In the genomic region with DNA sequence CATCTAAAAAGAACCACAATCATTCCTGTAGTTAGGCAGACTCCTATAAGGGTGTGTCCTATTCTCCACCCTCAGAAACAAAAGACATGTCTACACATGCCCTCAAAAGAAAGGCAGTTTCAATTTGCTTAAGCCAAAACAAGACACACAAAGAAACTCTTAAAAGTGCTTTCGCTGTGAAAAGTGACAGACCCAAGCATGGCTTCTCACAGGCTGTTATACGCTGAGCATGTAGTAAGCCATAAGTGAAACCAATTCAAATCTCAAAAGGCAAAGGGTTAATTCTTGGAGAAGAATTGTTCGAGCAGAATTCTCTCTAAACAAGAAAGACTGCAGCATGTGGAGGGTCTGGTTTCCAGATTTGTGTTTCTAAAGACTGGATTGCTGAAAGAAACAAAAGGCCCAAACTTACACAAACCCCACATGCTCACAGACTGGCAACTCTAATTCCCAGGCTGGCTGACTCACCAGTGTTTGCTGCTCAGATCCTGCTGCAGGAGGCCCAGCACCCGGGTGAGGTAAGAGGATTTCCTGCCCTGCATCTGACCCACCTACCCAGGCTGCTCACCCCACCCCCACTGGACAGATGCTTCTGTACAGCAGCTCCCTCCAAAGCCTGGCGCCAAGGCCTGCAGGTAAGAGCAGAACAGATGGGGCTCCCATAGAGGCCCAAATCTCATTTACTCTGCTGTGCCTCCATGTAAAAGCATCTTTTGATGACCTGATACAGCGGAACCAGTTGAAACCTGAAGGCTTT, we compare ENCODE assay signal across 8 mouse cellular contexts. TPM values are rescaled to one million over a fixed set of nuclear protein-coding genes. Genes with fewer than 3 reads are reported as not detected.
A peak's percentile ranks its signal among the peaks of the same experiment; 100 is the strongest.
DNase-seq lines count a peak whose midpoint lies in the region; ATAC-seq lines count a peak whose summit lies in the region.

No protein-coding gene starts in this region.

- H3K27me3 ChIP-seq in limb, embryonic 11.5 days (ENCODE audit: control insufficient read depth, insufficient read depth, low read length): no peaks in the 10 kb centered on the region
- no peaks in the 10 kb centered on the region for H3K27me3 ChIP-seq in midbrain, embryonic 15.5 days (replicated peaks)
- H3K27me3 ChIP-seq in stomach, embryonic 16.5 days (ENCODE audit: control insufficient read depth, insufficient read depth, low read length): no peaks in the 10 kb centered on the region

- H3K36me3 ChIP-seq in limb, embryonic 11.5 days (ENCODE audit: control insufficient read depth, insufficient read depth, low read length): no peaks in the 10 kb centered on the region
- H3K36me3 ChIP-seq in midbrain, embryonic 15.5 days (replicated peaks): 0 out of 2 replicates have a peak, but pooled peaks cover 2% of the 10 kb centered on the region
- H3K36me3 ChIP-seq in stomach, embryonic 16.5 days (ENCODE audit: control insufficient read depth, insufficient read depth, low read length): no peaks in the 10 kb centered on the region

- DNase-seq in ovary, postnatal 14 days (ENCODE audit: low spot score): peak; percentile 20
- DNase-seq in ovary, adult 18-20 months (ENCODE audit: low spot score): no peak
- peak; percentile 33 to 45 for DNase-seq in cerebellum, postnatal 36 days
- DNase-seq in gastrocnemius, postnatal 10 days: peak; percentile 10
- DNase-seq in limb, embryonic 11.5 days (ENCODE audit: low spot score): peak; percentile 75

- ATAC-seq in inflammation-experienced regulatory T-cells, adult 6 months: peak; percentile 89
- ATAC-seq in limb, embryonic 11.5 days (ENCODE audit: insufficient number of reproducible peaks, low FRiP score, low TSS enrichment, low read depth): peak; percentile 79; the same call in 1 of the 2 replicates
- ATAC-seq in midbrain, embryonic 15.5 days (replicated peaks): peak; percentile 79
- peak; percentile 88 for ATAC-seq in stomach, embryonic 16.5 days (ENCODE audit: insufficient read depth, low FRiP score)

- no peak overlapping the region for H3K4me2 ChIP-seq in limb, embryonic 11.5 days (ENCODE audit: low read depth, severe bottlenecking)
- no peak overlapping the region for H3K4me2 ChIP-seq in midbrain, embryonic 15.5 days
- H3K4me2 ChIP-seq in stomach, embryonic 16.5 days (ENCODE audit: low read depth, low read length): peak overlapping the region; percentile 36; the same call in 1 of the 2 replicates

- peak overlapping the region; percentile 43; the same call in 1 of the 2 replicates for H3K27ac ChIP-seq in limb, embryonic 11.5 days (replicated peaks; ENCODE audit: low read depth, low read length)
- H3K27ac ChIP-seq in midbrain, embryonic 15.5 days: peak overlapping the region; percentile 61
- peak overlapping the region; percentile 92 for H3K27ac ChIP-seq in stomach, embryonic 16.5 days (ENCODE audit: low read length)

- H3K9ac ChIP-seq in limb, embryonic 11.5 days (ENCODE audit: low read length): no peak overlapping the region
- H3K9ac ChIP-seq in midbrain, embryonic 15.5 days: no peak overlapping the region
- peak overlapping the region; percentile 51 for H3K9ac ChIP-seq in stomach, embryonic 16.5 days (ENCODE audit: low read length)

- 37% methylated on average over 6 of the region's 6 CpGs for WGBS in limb, embryonic 11.5 days
- WGBS in midbrain, embryonic 15.5 days: 11% methylated on average over 6 of the region's 6 CpGs
- WGBS in stomach, embryonic 16.5 days: 26% methylated on average over 6 of the region's 6 CpGs

- H3K4me1 ChIP-seq in limb, embryonic 11.5 days (ENCODE audit: control insufficient read depth, insufficient read depth, low read length): peaks cover 4% of the 10 kb centered on the region; the same call in 1 of the 2 replicates
- H3K4me1 ChIP-seq in midbrain, embryonic 15.5 days: peaks cover 11% of the 10 kb centered on the region
- H3K4me1 ChIP-seq in stomach, embryonic 16.5 days (ENCODE audit: control insufficient read depth, insufficient read depth, low read length): peaks cover 16% of the 10 kb centered on the region

- H3K9me3 ChIP-seq in limb, embryonic 11.5 days (ENCODE audit: control insufficient read depth, low read length): no peaks in the 10 kb centered on the region
- no peaks in the 10 kb centered on the region for H3K9me3 ChIP-seq in midbrain, embryonic 15.5 days
- no peaks in the 10 kb centered on the region for H3K9me3 ChIP-seq in stomach, embryonic 16.5 days (replicated peaks; ENCODE audit: control insufficient read depth, low read length)

- no peak overlapping the region for H3K4me3 ChIP-seq in limb, embryonic 11.5 days (ENCODE audit: low read depth, low read length)
- H3K4me3 ChIP-seq in midbrain, embryonic 15.5 days: no peak overlapping the region
- 0 out of 2 replicates have a peak overlapping the region, but pooled peaks have one; percentile 6 for H3K4me3 ChIP-seq in stomach, embryonic 16.5 days (replicated peaks; ENCODE audit: low read length)

RNA-seq across cellular contexts. Expression of gene Lyrm1, which starts 34.1 kb away (rescaled TPM):
- total RNA-seq in gastrocnemius, postnatal 10 days (2021): 1 to 10 TPM; 9.2 to 9.9 TPM
- polyA plus RNA-seq in inflammation-experienced regulatory T-cells, adult 6 months (2017; shearing (Covaris generic)): 10 to 100 TPM; 16.8 to 26.1 (median 17.9) TPM
- polyA plus RNA-seq in limb, embryonic 11.5 days (2014; fragmentation: Nextera tagmentation; extraction: Ambion mirVana): 7.1 and 8.5 TPM in 2 replicates
- polyA plus RNA-seq in midbrain, embryonic 15.5 days (2015; fragmentation: Nextera tagmentation; extraction: Ambion mirVana): 18.0 and 18.6 TPM in 2 replicates
- 8.3 and 9.6 TPM in 2 replicates for polyA plus RNA-seq in stomach, embryonic 16.5 days (2015; fragmentation: Nextera tagmentation; extraction: Ambion mirVana)

RNA-seq across cellular contexts. Expression of gene Dcun1d3, which starts 34.6 kb away (rescaled TPM):
- total RNA-seq in gastrocnemius, postnatal 10 days (2021): 10 to 100 TPM; 12.0 to 14.6 TPM
- polyA plus RNA-seq in inflammation-experienced regulatory T-cells, adult 6 months (2017; shearing (Covaris generic)): 1 to 10 TPM; 5.8 to 10.0 (median 9.4) TPM
- polyA plus RNA-seq in limb, embryonic 11.5 days (2014; fragmentation: Nextera tagmentation; extraction: Ambion mirVana): 8.0 and 9.6 TPM in 2 replicates
- 18.3 and 19.9 TPM in 2 replicates for polyA plus RNA-seq in midbrain, embryonic 15.5 days (2015; fragmentation: Nextera tagmentation; extraction: Ambion mirVana)
- polyA plus RNA-seq in stomach, embryonic 16.5 days (2015; fragmentation: Nextera tagmentation; extraction: Ambion mirVana): 11.1 and 11.3 TPM in 2 replicates
